Mouse (Mus musculus) ES-E14 (cell line): ENCODE results near the gene Col25a1. TPM values are rescaled to one million over a fixed set of nuclear protein-coding genes. Genes with fewer than 3 reads are reported as not detected.

Experiments used
- DNase-seq: peaks from one replicate; pipeline ENCODE4 v3.0.0-alpha.2; 2013; ENCODE audit warnings: low read depth, low spot score
- H3K27ac ChIP-seq: 2 replicates; pipeline ENCODE4 v1.5.1; 2012; ENCODE audit warnings: low read depth, mild to moderate bottlenecking, low read length, moderate library complexity, mixed read lengths; ENCODE audit not compliant: poor library complexity, insufficient read depth, severe bottlenecking
- H3K36me3 ChIP-seq: 2 replicates; pipeline ENCODE4 v1.6.1; 2012; ENCODE audit warnings: mild to moderate bottlenecking, low read length, moderate library complexity, mixed read lengths; ENCODE audit not compliant: control insufficient read depth, poor library complexity, insufficient read depth, severe bottlenecking
- H3K4me1 ChIP-seq, 2 experiments: fragments of 150-350 bp in 1 of 2; sonication (generic) in 1 of 2; 2 replicates each; pipeline ENCODE4 v1.6.1; 2012; ENCODE audit warnings: low read length in 2 of 2, mild to moderate bottlenecking in 1 of 2, mixed read lengths in 1 of 2; ENCODE audit not compliant: control insufficient read depth in 2 of 2, insufficient read depth in 2 of 2, poor library complexity in 1 of 2
- H3K4me3 ChIP-seq, 2 experiments: fragments of 150-350 bp in 1 of 2; sonication (generic) in 1 of 2; 2 replicates each; pipeline ENCODE4 v1.5.1; 2012; ENCODE audit warnings: low read length in 2 of 2, low read depth in 1 of 2, mild to moderate bottlenecking in 1 of 2, mixed read lengths in 1 of 2; ENCODE audit not compliant: insufficient read depth in 1 of 2, poor library complexity in 1 of 2, severe bottlenecking in 1 of 2
- H3K9ac ChIP-seq: 2 replicates; pipeline ENCODE4 v1.6.1; 2012; ENCODE audit warnings: low read depth, mild to moderate bottlenecking, low read length, mixed read lengths; ENCODE audit not compliant: poor library complexity, insufficient read depth, severe bottlenecking
- H3K9me3 ChIP-seq: fragments of 150-350 bp; sonication (generic); 2 replicates; pipeline ENCODE4 v1.6.1; 2012; ENCODE audit warnings: low read depth, mild to moderate bottlenecking, low read length; ENCODE audit not compliant: control insufficient read depth, insufficient read depth
- CHD2 ChIP-seq: IDR thresholded peaks from 2 replicates; pipeline ENCODE4 v1.6.1; 2014; ENCODE audit warnings: mild to moderate bottlenecking, low read depth, low read length, inconsistent platforms
- HCFC1 ChIP-seq: IDR thresholded peaks from 2 replicates; pipeline ENCODE4 v1.6.1; 2012; ENCODE audit warnings: low read length, inconsistent platforms, borderline replicate concordance; ENCODE audit not compliant: insufficient read depth
- MAFK ChIP-seq: IDR thresholded peaks from 2 replicates; pipeline ENCODE4 v1.6.1; 2014; ENCODE audit warnings: mild to moderate bottlenecking, low read depth, low read length, inconsistent platforms; ENCODE audit not compliant: insufficient read depth
- ZC3H11A ChIP-seq: IDR thresholded peaks from 2 replicates; pipeline ENCODE4 v1.6.1; 2012; ENCODE audit warnings: low read depth, mild to moderate bottlenecking, inconsistent platforms, low read length, borderline replicate concordance
- ZNF384 ChIP-seq: IDR thresholded peaks from 2 replicates; pipeline ENCODE4 v1.6.1; 2012; ENCODE audit warnings: low read depth, low read length, inconsistent platforms
- in situ Hi-C, 2 experiments: fragments of 600-800 bp; cut with MboI; formaldehyde crosslinking; loops; one replicate each; pipeline ENCODE4 v1.15.1; 2025; ENCODE audit warnings: low sequenced_read_pairs in 2 of 2, inconsistent platforms in 1 of 2; ENCODE audit not compliant: unreplicated experiment in 2 of 2
- total RNA-seq: library from RNA; depleted of rRNA; stranded (reverse); fragments of 300-350 nt; gene quantifications from 2 replicates; pipeline ENCODE4 v1.2.3, GENCODE M21; 2012

Col25a1 gene
- total RNA-seq, 1 experiment: 0.45 TPM

- Histone ChIP-seq H3K4me1 (no peaks in the 10 kb centered on the region), H3K27ac (no peak overlapping the region), H3K9me3 (no peaks in the 10 kb centered on the region), H3K9ac (no peak overlapping the region; the same call in 1 of the 2 replicates), H3K4me3 (peak overlapping the region; percentile 38 to 67), H3K36me3 (no peaks in the 10 kb centered on the region)
- TF ChIP-seq ZC3H11A: no peak
- no peak for TF ChIP-seq CHD2
- TF ChIP-seq ZNF384: no peak
- TF ChIP-seq MAFK: no peak
- TF ChIP-seq HCFC1: no peak
- no peak for DNase-seq
- in situ Hi-C loops: no loop called here
These were observed 50.3 kb downstream of the Col25a1 start for GRCm38 (mm10) chr3:130181591-130181980.

GRCm38 (mm10) chr3:130182450-130182849 lies 51.1 kb downstream of the Col25a1 start:
- DNase-seq: no peak
- H3K4me3 ChIP-seq: no peak overlapping the region
- no peaks in the 10 kb centered on the region; a peak in 1 of 4 replicates for H3K4me1 ChIP-seq
- H3K36me3 ChIP-seq: no peaks in the 10 kb centered on the region
- no peaks in the 10 kb centered on the region for H3K9me3 ChIP-seq
- in situ Hi-C loops: no loop called here
- TF ChIP-seq CHD2: no peak
- TF ChIP-seq ZC3H11A: no peak
- no peak for TF ChIP-seq MAFK
- TF ChIP-seq HCFC1: no peak
- TF ChIP-seq ZNF384: no peak
- no peak overlapping the region for H3K9ac ChIP-seq
- H3K27ac ChIP-seq: no peak overlapping the region

GRCm38 (mm10) chr3:130185111-130185510 lies 53.8 kb downstream of the Col25a1 start:
- DNase-seq: no peak
- Histone ChIP-seq H3K4me3 (no peak overlapping the region), H3K27ac (no peak overlapping the region), H3K9me3 (no peaks in the 10 kb centered on the region), H3K9ac (no peak overlapping the region), H3K4me1 (no peaks in the 10 kb centered on the region; a peak in 1 of 4 replicates), H3K36me3 (no peaks in the 10 kb centered on the region)
- in situ Hi-C loops: no loop called here
- TF ChIP-seq MAFK (no peak), ZNF384 (peak; percentile 97), ZC3H11A (no peak), HCFC1 (no peak), CHD2 (no peak)

- Histone ChIP-seq H3K9ac (no peak overlapping the region), H3K27ac (no peak overlapping the region), H3K4me1 (no peaks in the 10 kb centered on the region; a peak in 1 of 4 replicates), H3K36me3 (no peaks in the 10 kb centered on the region), H3K4me3 (no peak overlapping the region), H3K9me3 (no peaks in the 10 kb centered on the region)
- TF ChIP-seq HCFC1 (no peak), CHD2 (no peak), ZC3H11A (no peak), ZNF384 (no peak), MAFK (no peak)
- DNase-seq: no peak
- in situ Hi-C loops: no loop called here
These were observed 56.3 kb downstream of the Col25a1 start for GRCm38 (mm10) chr3:130187588-130187987.

DNA sequence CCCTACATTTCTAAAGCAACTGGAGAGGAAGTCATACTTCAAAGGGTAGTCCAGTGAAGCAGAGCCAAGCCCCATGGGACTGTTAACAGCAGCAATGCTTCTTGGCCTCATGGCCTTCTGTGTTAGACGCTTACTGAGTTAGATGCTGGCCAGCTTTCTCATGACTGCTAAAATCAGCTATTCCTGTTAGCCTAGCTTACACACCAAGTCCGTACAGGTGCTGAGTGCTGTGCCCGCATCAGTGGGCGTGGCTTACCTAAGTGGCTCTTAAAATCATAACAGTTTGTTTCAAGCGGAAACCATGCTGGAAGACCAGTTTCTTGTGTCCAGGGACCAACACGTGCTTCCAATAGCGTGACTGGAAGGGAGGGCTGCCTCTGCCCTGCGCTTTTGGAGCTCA lies 62.1 kb downstream of the Col25a1 start:
- H3K9me3 ChIP-seq: no peaks in the 10 kb centered on the region
- no peak overlapping the region for H3K9ac ChIP-seq
- no peak for DNase-seq
- in situ Hi-C loops: no loop called here
- H3K36me3 ChIP-seq: no peaks in the 10 kb centered on the region
- no peaks in the 10 kb centered on the region for H3K4me1 ChIP-seq
- no peak overlapping the region for H3K4me3 ChIP-seq
- TF ChIP-seq MAFK: no peak
- TF ChIP-seq HCFC1: no peak
- no peak for TF ChIP-seq CHD2
- TF ChIP-seq ZNF384: no peak
- TF ChIP-seq ZC3H11A: no peak
- H3K27ac ChIP-seq: no peak overlapping the region
